Mouse (Mus musculus) ovary, postnatal 10 days (tissue): ENCODE measurements around the gene Wdr26.

Experiments
- DNase-seq: peaks from one replicate; pipeline ENCODE4 v3.0.0; 2022; ENCODE audit warnings: low spot score

The Wdr26 gene

DNA sequence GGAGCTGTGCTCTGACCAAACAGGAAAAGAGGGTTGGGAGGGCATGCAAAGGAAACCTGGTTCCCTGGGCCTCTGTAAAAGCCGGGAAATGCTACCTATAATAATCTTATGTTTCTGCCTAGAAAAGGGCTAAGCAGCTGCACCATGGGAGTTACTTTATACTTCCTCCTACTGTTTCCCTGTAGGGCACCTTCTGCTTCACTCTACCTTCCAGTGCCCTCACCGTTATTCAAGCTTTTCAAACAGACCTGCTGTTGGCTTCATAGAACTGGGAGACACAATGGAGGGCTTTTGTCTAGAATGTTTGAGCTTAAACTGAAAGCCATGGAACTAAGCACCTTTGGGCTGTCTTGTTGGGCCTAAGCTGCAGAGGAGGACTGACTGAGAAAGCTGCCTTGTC, 44.0 kb downstream of the Wdr26 start:
- DNase-seq, result no peak

DNA sequence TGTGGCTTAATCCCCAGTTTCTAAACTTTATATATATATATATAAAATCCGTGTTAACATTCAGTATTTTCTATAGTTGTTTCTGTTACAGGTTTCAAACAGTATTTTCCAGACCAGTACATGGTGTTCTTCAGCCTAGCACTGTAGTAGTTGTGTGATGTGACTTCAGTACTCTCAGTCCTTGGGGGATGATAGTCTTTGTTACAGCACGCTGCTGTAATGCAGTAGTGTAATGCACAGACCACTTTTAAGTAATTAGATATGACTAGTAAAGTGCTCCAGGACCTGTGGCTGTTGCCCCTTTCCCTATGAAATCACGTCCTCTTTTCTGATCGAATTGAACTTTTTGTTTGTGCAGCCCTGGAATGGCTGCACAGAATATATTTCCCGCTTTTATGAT, 60.3 kb downstream of the Wdr26 start:
- DNase-seq, result no peak

DNA sequence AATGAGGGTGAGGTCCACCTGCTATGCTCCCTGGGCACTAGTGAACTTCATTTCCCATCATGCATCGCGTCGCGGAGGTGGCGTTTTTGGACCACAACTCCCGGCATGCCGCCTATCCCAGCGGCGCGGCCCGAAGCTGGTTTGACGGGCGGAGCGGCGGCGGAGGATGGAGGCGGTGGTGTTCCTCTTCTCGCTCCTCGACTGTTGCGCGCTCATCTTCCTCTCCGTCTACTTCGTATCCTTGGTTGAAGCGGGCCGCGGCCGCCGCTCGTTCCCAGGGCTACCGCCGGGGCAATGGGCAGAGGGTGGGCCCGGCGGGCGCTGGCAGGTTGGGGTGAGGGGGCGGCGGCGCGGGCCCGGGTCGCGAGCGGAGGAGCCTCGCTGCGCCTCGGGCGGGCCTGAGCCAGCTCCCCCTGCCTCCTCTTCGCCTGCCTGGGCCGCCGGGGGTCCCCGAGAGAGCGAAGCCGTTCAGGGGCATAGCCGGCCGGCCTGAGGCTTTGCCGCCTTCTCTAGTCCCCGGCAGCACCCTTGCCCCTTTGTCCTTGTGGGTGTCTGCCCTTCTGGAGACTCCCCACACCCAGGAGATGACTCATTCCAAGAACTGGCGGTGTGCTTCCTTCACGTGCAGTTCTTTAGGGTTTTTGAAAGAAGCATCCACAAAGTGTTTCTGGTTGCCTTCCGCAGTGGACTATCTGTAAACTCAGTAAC, 60.8 kb downstream of the Wdr26 start:
- peak; percentile 73 for DNase-seq

DNA sequence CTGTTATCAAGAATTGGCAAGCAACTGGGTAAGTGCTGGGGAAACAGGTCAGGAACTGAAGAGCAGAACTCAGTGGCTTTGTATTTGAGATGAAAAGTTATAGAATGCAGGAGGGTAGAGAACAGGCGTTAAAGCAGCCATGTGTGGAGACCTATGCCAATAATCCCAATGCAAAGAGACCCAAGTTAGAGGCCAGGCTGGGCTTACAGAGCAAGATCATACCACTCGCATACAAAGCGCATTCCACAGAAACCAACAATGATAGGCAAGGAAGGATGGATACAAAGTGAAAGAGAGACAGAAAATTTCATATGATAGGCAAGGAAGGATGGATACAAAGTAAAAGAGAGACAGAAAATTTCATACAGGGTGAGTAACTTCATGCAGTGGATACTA, 61.4 kb downstream of the Wdr26 start:
- DNase-seq, result no peak

DNA sequence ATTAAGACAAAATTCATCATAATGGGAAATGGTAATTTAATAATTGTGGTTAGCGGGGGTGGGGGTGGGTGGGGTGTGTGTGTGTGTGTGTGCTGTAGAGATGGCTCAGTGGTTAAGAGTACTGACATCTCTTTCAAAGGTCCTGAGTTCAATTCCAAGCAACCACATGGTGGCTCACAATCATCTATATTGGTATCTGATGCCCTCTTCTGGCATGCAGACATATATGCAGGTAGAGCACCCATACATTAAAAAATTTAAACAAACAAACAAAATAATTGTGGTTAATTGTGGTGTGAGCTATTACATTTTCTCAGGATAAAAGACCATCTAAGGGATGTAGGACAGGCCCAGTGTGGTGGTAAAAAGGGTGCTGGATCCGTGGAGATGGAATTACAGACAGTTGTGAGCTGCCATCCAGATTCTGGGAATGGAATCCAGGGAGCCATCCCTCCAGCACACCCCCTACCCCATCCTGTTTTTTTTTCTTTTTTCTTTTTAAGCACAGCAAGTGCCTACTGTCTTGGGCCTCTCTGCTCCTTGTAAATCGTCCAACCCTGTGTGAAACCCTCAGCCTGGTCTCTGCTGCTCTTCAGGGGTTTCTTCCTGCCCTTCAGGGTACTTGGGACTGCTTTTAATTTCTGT, 62.3 kb downstream of the Wdr26 start:
- DNase-seq, result no peak

DNA sequence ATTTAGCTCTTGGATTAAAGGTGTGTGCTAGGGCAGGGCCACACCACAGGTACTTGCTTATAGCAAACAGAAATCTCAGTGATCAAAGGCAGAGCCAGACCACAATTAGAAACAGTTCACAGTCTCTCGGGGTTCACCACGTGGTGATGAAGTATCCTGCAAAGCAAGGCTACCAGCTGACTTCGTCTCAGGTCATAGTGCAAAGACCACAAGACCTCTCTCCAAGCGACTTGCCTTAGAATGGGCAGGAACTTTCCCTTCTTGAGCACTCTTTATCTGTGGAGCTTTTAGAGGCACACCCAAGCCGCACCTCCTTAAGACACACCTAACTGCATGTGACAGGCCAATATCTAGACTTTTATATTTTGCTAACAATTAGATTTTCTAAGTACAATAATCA, 63.3 kb downstream of the Wdr26 start:
- DNase-seq, result no peak

DNA sequence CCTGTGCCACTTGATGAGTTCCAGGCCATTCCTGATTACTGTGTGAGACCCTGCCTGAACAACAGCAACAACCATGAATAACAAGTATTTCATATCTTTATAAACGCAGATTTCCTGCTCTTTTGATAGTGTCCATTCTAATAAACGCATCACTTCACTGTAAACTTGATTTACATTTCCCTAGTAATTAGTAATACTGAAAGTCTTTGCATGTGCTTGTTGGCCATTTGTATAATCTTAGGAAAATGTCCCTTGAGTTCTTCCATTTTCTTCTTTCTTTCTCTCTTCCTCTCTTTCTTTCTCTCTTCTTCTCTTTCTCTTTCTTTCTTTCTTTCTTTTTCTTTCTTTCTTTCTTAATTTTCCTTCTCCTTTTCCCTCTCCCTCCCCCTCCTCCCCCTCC, 65.6 kb downstream of the Wdr26 start:
- DNase-seq, result no peak

DNA sequence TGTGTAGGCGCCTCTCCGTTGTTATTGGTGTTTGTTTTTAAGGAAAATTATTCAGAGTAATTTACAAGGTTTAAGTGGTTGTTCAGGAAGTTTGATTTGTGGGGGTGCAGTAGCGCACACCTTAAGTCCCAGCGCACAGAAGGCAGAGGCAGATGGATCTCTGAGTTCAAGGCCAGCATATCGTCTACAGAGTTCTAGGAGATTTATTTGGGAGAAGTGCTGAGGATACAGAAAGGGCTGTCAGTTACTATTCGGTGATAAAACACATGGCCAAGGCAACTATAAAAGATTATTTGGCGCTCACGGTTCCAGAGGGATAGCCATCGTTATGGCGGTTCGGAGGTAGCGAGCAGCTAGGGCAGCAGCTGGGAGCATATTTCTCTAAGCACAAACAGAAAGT, 66.8 kb downstream of the Wdr26 start:
- no peak for DNase-seq

DNA sequence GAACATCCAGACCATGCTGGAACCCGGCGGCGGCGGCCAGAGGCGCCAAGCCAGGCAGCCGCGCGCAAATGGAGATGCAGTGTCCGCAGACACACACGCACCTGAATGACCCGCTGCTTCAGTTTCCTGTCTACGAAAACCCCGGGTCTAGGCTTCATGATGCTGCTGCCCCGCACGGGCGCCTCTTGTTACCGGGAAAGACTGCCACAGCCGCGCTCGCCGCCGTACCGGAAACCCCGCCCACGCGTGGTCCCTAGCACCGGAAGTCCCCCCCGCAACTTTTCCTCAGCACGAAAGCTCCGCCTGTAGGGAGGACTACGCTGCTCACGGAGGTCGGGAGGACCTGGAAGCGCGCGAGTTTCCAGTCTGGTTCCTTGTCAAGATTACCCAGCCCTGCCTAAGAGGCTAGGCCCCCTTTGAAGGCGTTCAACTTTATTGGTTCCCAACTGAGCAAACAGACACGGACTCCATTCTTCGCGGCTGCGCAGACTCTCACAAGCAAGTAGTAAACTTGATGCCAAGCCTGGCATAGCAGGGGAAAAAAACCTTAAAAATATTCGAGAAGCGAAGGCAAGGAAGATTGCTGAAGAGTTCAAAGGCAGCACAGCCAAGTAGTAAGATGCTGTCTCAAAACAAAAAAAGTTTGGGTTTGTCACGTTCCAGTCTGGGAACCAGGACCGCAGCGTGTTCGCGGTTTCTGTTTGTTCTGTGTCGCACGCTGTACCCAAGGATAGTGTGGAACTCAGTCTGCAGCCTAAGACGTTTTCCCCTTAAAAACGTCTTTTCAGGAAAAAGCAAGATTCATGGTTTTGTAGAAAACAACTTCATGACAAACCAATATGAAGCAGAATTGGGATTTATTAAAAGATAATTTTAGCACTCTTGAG, 67.6 kb downstream of the Wdr26 start, which contains the start of the genes Nvl and Cnih4:
Gene Nvl (minus strand): TSS at position 255 of the 887 bp plus-strand sequence.
Gene Cnih4 (plus strand): TSS at position 744 of the 887 bp plus-strand sequence.
- DNase-seq, result peak; percentile 91

DNA sequence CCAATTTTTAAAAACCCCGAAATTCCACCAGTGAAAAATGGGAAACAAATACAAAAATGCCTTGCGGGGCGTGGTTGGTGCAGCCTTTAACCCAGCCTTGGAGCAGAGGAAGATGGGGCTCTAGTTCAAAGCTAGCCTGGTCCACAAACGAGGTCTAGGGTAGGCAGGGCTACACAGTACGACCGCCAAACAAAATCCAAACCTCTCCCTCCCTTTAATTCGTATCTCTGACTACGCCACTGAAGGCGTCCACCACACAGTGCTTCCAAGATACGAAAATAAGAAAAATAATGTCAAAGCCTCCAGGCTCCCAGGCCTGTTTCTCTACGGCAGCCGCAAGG, 68.2 kb downstream of the Wdr26 start:
- DNase-seq, result no peak

DNA sequence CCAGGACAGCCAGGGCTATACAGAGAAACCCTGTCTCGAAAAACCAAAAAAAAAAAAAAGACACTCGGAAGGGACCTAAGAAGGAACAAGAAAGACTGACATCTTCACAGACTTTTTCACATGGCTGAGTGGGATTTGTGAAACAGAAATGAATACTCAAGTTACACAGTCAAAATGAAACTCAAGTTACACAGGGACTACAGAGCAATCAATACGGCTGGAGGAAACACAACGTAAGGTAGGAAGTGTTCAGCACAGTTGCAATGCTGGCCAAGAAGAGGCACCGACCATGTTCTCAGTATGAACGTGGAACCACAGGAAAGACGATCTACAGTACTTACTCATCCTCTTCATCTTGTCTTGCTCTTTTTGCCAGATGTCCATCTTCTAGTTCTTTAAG, 73.1 kb downstream of the Wdr26 start:
- no peak for DNase-seq

DNA sequence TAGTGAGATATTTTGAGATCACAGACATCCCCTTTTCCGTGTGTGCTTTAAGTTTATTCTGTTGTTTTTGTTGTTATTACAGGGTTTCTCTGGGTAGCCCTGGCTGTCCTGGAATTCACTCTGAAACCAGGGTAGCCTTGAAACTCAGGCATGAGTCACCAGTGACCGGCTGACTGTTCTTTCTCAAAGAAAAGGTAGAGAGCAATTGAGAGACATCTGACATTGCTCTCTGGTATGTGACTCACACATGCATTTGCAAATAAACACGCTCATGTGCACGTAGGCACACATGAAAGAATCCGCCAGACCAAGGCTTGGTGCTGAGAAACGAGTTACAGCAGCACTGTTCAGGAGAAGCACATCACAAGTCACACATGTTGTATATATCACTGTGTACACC, 79.9 kb downstream of the Wdr26 start:
- no peak for DNase-seq

DNA sequence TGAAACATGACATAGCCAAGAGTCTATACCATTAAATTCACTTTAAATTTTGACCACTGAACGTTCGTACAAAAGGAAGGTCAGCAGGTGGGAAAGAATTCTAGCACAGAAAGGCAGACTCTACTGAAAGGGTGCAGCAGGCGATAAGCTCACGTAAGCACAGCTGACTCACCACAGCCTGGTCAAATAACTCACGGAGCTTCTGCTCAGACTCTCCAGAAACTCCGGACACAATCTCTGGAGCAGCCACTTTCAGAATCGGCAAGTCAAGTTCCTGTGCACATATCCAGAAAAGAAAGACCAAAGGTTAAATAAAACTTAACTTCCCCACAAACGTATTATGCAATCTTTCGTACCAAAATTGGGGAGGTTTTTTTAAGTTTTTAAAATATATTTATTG, 85.0 kb downstream of the Wdr26 start:
- DNase-seq, result no peak

DNA sequence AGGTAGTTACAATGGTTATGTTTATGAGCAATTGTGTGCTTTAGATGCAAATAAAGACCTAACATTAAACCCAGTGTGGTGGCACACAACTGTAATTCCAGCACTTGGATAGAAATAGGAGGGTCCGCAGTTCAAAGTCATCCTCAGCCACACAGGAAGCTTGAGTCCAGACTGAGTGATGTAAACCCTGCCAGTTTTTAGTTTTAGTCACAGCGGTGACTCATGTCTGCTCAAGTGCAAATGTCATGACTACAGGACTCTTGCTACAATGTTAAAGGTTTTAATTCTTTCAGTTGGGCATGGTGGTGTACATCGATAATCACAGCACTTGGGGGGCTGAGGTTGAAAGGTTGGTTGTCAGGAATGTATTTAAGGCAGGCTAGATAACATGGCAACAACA, 85.9 kb downstream of the Wdr26 start:
- no peak for DNase-seq

DNA sequence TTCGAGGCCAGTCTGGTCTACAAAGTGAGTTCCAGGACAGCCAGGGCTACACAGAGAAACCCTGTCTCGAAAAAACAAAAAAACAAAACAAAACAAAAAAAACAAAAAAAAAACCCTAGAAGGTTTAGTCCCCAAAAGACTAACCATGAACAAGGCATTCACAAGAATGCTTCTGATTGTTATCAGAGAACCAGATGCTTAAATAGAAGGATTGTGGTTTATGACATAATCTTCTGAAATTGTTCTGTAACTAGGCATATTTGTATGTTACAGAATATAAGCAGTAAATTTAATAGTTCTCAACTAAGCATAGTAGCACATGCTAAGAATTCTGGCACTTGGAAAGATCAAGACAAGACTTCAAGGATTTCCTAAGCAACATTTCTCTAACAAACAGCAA, 87.7 kb downstream of the Wdr26 start:
- no peak for DNase-seq
